Mouse (Mus musculus) neural tube, embryonic 12.5 days (tissue): ENCODE data around the gene Gpd1l. TPM values are rescaled to one million over a fixed set of nuclear protein-coding genes. Genes with fewer than 3 reads are reported as not detected.

Source experiments
- ATAC-seq: fragments of 200-750 bp; cut with Nextera tagmentation; 2 replicates; pipeline ENCODE4 v1.8.0; 2017; ENCODE audit warnings: low read depth, mild to moderate bottlenecking, moderate TSS enrichment, moderate library complexity; ENCODE audit not compliant: low FRiP score
- H3K27ac ChIP-seq: fragments of 300-500 bp; sonication (generic); 2 replicates; pipeline ENCODE4 v1.5.1; 2016
- H3K27me3 ChIP-seq: fragments of 300-500 bp; sonication (generic); replicated peaks from 2 replicates; pipeline ENCODE4 v1.6.1; 2016; ENCODE audit warnings: mild to moderate bottlenecking
- H3K36me3 ChIP-seq: fragments of 300-500 bp; sonication (generic); 2 replicates; pipeline ENCODE4 v1.6.1; 2016; ENCODE audit warnings: mild to moderate bottlenecking
- H3K4me1 ChIP-seq: fragments of 300-500 bp; sonication (generic); 2 replicates; pipeline ENCODE4 v1.6.1; 2016
- H3K4me2 ChIP-seq: fragments of 300-500 bp; sonication (generic); replicated peaks from 2 replicates; pipeline ENCODE4 v1.6.1; 2016; ENCODE audit warnings: mild to moderate bottlenecking
- H3K4me3 ChIP-seq: fragments of 300-500 bp; sonication (generic); 2 replicates; pipeline ENCODE4 v1.5.1; 2016
- H3K9ac ChIP-seq: fragments of 300-500 bp; sonication (generic); 2 replicates; pipeline ENCODE4 v1.6.1; 2016; ENCODE audit warnings: mild to moderate bottlenecking
- H3K9me3 ChIP-seq: fragments of 300-500 bp; sonication (generic); 2 replicates; pipeline ENCODE4 v1.6.1; 2016; ENCODE audit warnings: mild to moderate bottlenecking
- WGBS: fragments of 180-500 bp; shearing (Covaris S2); methylation state at CpG from one replicate; pipeline ENCODE4 v1.1.7; 2016; 5-methylcytosine and 5-hydroxymethylcytosine counted together
- polyA plus RNA-seq: library from polyadenylated mRNA; unstranded; fragments of >200 nt; fragmentation: Nextera tagmentation; extraction: Ambion mirVana; gene quantifications from 2 replicates; pipeline ENCODE4 v1.2.1, GENCODE M21; 2016

Gene Gpd1l
- polyA plus RNA-seq, 1 experiment from 2014 or later = 18.5 TPM

DNA sequence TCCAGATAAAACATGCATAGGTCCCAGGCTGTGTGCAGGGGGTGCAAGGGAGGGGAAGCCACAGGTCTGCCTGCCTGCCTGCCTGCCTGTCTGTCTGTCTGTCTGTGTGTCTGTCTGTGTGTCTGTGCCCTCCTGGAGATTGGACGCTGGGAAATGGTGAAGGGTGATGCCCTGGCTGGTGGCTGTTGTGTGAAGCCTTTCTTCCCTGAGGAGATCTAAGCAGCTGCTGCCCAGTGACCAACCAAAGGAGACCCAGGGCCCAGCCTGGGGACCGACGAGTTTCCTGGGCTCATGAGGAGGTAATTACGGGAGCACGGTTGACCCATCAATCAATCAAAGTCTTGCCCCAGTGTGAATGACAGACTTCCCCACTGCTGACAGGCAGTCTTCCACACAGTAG, 11.6 kb downstream of the Gpd1l start:
- ATAC-seq = no peak
- H3K4me3 ChIP-seq = no peak overlapping the region
- no peaks in the 10 kb centered on the region for H3K27me3 ChIP-seq
- WGBS = 50% methylated on average over 5 of the region's 5 CpGs
- H3K4me1 ChIP-seq = peaks cover 10% of the 10 kb centered on the region
- no peak overlapping the region for H3K4me2 ChIP-seq
- no peak overlapping the region for H3K9ac ChIP-seq
- H3K27ac ChIP-seq = no peak overlapping the region
- H3K9me3 ChIP-seq = no peaks in the 10 kb centered on the region
- H3K36me3 ChIP-seq = no peaks in the 10 kb centered on the region

DNA sequence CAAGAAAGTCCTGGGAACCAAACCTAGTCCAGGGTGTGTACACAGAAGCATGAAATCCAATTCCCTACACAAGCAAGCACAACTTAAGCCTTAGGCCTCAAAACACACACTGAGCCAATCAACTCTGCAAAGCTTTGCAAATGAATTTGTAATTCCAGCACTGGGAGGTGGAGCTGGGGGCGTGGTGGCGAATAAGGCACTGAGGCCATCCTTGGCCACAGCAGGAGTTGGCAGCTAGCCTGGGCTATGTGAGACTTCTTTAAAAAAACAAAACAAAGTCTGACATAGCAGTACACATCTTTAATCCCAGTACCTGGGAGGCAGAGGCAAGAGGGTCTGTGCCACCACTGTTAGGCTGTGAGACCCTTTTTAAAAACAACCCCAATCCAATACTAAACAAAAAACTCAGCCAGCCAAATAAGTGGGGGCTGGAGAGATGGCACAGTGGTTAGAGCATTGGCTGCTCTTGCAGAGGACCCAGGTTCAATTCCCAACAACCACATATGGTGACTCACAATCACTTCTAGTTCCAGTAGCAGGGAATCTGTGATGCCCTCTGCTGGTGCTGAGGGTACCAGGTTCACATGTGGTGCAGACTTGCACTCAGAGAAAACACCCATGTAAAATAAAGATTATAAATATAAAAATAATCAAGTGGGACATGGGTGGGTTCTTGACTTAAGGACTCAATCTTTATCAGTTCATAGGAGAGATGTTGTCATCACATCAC, 12.3 kb downstream of the Gpd1l start:
- Histone ChIP-seq H3K4me3 (no peak overlapping the region), H3K4me1 (peaks cover 10% of the 10 kb centered on the region), H3K4me2 (no peak overlapping the region), H3K9ac (no peak overlapping the region), H3K27me3 (no peaks in the 10 kb centered on the region), H3K27ac (no peak overlapping the region), H3K36me3 (peaks cover 4% of the 10 kb centered on the region; the same call in 1 of the 2 replicates), H3K9me3 (no peaks in the 10 kb centered on the region)
- 87% methylated on average over 2 of the region's 2 CpGs for WGBS
- ATAC-seq = no peak

GRCm38 (mm10) chr9:114920569-114920968, 13.2 kb downstream of the Gpd1l start:
- Histone ChIP-seq H3K27me3 (no peaks in the 10 kb centered on the region), H3K4me1 (peaks cover 10% of the 10 kb centered on the region), H3K4me3 (no peak overlapping the region), H3K36me3 (peaks cover 10% of the 10 kb centered on the region; the same call in 1 of the 2 replicates), H3K27ac (no peak overlapping the region), H3K9ac (no peak overlapping the region), H3K9me3 (no peaks in the 10 kb centered on the region), H3K4me2 (no peak overlapping the region)
- WGBS = 90% methylated on average over 9 of the region's 9 CpGs
- no peak for ATAC-seq

GRCm38 (mm10) chr9:114912680-114913649, 20.8 kb downstream of the Gpd1l start:
- no peak overlapping the region for H3K27ac ChIP-seq
- no peaks in the 10 kb centered on the region for H3K27me3 ChIP-seq
- peak; percentile 69; the same call in 1 of the 2 replicates for ATAC-seq
- 43% methylated on average over 18 of the region's 18 CpGs for WGBS
- no peak overlapping the region for H3K4me2 ChIP-seq
- peaks cover 28% of the 10 kb centered on the region for H3K36me3 ChIP-seq
- H3K4me1 ChIP-seq = peaks cover 9% of the 10 kb centered on the region; the same call in 1 of the 2 replicates
- H3K9ac ChIP-seq = no peak overlapping the region
- no peaks in the 10 kb centered on the region for H3K9me3 ChIP-seq
- H3K4me3 ChIP-seq = no peak overlapping the region

DNA sequence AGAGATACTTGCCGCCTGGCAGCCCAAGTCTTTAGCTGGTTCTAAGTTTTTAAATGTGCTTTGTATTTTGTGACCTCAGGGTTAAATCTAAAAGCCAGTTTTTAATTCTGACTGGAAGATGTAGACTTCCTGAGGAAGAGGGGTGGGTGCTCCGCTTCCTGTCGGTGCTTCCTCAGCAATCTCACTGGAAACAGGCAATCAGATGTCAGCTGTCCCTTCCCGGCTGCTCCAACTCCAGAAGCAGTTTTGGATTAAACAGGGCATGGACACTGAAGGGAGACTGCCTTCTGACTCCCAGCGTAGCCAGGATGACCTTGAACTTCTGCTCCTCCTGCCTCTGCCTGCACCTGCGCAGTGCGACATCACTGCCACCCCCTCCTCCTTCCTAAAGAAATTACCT, 26.3 kb downstream of the Gpd1l start:
- Histone ChIP-seq H3K4me1 (no peaks in the 10 kb centered on the region), H3K9me3 (no peaks in the 10 kb centered on the region), H3K27ac (no peak overlapping the region), H3K4me2 (no peak overlapping the region), H3K27me3 (no peaks in the 10 kb centered on the region), H3K36me3 (peaks cover 16% of the 10 kb centered on the region), H3K4me3 (no peak overlapping the region), H3K9ac (no peak overlapping the region)
- no peak for ATAC-seq
- WGBS = 78% methylated on average over 7 of the region's 7 CpGs

DNA sequence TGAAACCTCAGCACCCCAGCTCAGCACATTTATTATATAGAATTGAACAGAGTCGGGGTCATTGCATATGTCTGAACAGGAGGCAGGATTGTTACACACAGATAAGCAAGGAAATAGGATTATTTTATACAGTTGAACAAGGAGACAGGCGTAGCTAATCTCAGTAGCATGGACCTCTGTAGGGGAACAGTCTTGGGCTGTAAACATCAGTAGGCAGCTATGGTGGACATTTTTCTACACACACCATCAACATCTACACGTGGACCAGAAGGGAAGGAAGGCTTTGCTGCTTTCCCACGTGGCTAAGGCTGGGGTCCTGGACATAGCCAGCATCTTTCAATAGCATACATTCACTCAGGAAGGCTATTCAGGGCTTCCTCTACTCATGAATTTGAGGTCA, 37.9 kb downstream of the Gpd1l start:
- no peaks in the 10 kb centered on the region for H3K9me3 ChIP-seq
- no peak overlapping the region for H3K9ac ChIP-seq
- H3K4me3 ChIP-seq = no peak overlapping the region
- no peaks in the 10 kb centered on the region for H3K27me3 ChIP-seq
- no peak for ATAC-seq
- no peaks in the 10 kb centered on the region for H3K4me1 ChIP-seq
- 86% methylated on average over 4 of the region's 4 CpGs for WGBS
- no peak overlapping the region for H3K27ac ChIP-seq
- H3K4me2 ChIP-seq = no peak overlapping the region
- no peaks in the 10 kb centered on the region for H3K36me3 ChIP-seq

DNA sequence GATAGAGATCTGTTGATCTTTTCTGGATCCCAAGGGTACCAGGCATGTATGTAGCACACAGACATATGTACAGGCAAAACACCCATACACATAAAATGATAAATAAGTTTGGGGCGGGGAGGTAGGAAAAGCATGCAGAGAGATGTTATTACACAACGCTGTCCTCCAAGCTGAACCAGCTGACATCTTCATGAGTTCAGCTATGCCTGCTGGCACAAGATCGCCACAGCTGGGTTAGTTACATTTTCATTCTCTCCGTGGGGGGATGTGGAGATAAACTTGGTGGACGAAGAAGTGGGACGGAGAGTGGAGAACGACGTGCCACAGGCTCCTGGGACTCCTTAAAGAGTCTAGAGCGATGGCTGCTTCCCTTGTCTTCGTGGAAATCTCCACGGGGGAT, 40.8 kb downstream of the Gpd1l start:
- Histone ChIP-seq H3K36me3 (no peaks in the 10 kb centered on the region), H3K4me2 (no peak overlapping the region), H3K27me3 (no peaks in the 10 kb centered on the region), H3K9me3 (no peaks in the 10 kb centered on the region), H3K9ac (no peak overlapping the region), H3K4me3 (no peak overlapping the region), H3K4me1 (0 out of 2 replicates have a peak, but pooled peaks cover 4% of the 10 kb centered on the region), H3K27ac (no peak overlapping the region)
- ATAC-seq = no peak
- 86% methylated on average over 11 of the region's 11 CpGs for WGBS

DNA sequence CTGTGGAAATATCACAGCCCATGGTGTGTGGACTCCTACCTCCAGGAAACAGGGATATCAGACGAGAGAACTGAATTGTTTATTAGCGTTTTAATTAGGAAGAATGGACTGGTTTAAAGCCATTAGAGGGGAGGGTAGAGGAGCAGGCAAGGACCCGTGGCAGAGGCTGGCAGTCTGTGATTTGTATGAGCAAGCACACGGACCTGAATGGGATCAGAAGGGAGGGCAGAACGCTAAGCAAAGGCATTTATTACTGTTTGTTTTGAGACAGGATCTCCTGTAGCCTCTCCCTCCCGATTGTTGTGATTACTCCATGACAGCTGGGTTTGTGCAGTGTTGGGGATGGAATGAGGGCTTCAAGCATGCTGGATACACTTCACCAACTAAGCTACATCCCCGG, 43.4 kb downstream of the Gpd1l start:
- H3K36me3 ChIP-seq = no peaks in the 10 kb centered on the region
- no peak overlapping the region for H3K4me2 ChIP-seq
- 0 out of 2 replicates have a peak, but pooled peaks cover 4% of the 10 kb centered on the region for H3K4me1 ChIP-seq
- H3K27me3 ChIP-seq = no peaks in the 10 kb centered on the region
- H3K4me3 ChIP-seq = no peak overlapping the region
- H3K27ac ChIP-seq = no peak overlapping the region
- H3K9ac ChIP-seq = no peak overlapping the region
- no peak for ATAC-seq
- WGBS = 26% methylated on average over 7 of the region's 7 CpGs
- no peaks in the 10 kb centered on the region for H3K9me3 ChIP-seq

- no peak overlapping the region for H3K27ac ChIP-seq
Observed at GRCm38 (mm10) chr9:114888856-114889407, 44.9 kb downstream of the Gpd1l start.

DNA sequence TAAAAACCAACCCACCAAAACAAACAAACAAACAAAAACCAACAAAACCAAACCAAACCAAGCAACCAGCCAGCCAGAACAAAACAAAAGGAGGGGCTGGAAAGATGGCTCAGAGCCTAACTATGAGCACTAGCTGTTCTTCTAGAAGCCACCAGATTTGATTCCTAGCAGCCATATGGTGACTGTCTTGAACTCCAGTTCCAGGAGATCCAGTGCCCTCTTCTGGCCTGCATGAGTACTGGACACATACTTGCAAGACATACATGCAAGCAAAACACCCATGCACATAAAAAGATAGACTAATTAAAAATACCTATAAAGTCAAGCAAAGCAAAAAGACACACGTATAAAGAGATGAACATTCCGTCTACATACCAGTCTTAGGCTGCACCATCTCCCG, 46.1 kb downstream of the Gpd1l start:
- no peak overlapping the region for H3K4me2 ChIP-seq
- H3K36me3 ChIP-seq = no peaks in the 10 kb centered on the region
- no peak overlapping the region for H3K27ac ChIP-seq
- no peak overlapping the region for H3K4me3 ChIP-seq
- no peak overlapping the region for H3K9ac ChIP-seq
- no peaks in the 10 kb centered on the region for H3K9me3 ChIP-seq
- WGBS = 90% methylated on average over 3 of the region's 3 CpGs
- ATAC-seq = no peak
- no peaks in the 10 kb centered on the region for H3K27me3 ChIP-seq
- H3K4me1 ChIP-seq = 0 out of 2 replicates have a peak, but pooled peaks cover 4% of the 10 kb centered on the region

More at GRCm38 (mm10) chr9:114888856-114889407, 44.9 kb downstream of the Gpd1l start:
- ATAC-seq = no peak
- no peaks in the 10 kb centered on the region for H3K27me3 ChIP-seq
- no peak overlapping the region for H3K4me3 ChIP-seq
- 0 out of 2 replicates have a peak, but pooled peaks cover 4% of the 10 kb centered on the region for H3K4me1 ChIP-seq
- no peak overlapping the region for H3K4me2 ChIP-seq
- no peaks in the 10 kb centered on the region for H3K9me3 ChIP-seq
- 90% methylated on average over 5 of the region's 5 CpGs for WGBS
- H3K9ac ChIP-seq = no peak overlapping the region
- H3K36me3 ChIP-seq = no peaks in the 10 kb centered on the region

- H3K4me1 ChIP-seq = 0 out of 2 replicates have a peak, but pooled peaks cover 4% of the 10 kb centered on the region
- no peaks in the 10 kb centered on the region for H3K36me3 ChIP-seq
- no peak overlapping the region for H3K9ac ChIP-seq
- ATAC-seq = no peak
- H3K4me3 ChIP-seq = no peak overlapping the region
- WGBS = 50% methylated on average over 8 of the region's 8 CpGs
- H3K27ac ChIP-seq = no peak overlapping the region
- no peaks in the 10 kb centered on the region for H3K27me3 ChIP-seq
- no peaks in the 10 kb centered on the region for H3K9me3 ChIP-seq
- no peak overlapping the region for H3K4me2 ChIP-seq
Observed at GRCm38 (mm10) chr9:114885991-114886662, 47.7 kb downstream of the Gpd1l start.
